Mouse (Mus musculus): ENCODE measurements around the gene Dok5. TPM values are rescaled to one million over a fixed set of nuclear protein-coding genes. Genes with fewer than 3 reads are reported as not detected.

Gene Dok5
- polyA plus RNA-seq (2012; rRNA removed), result 0.41 and 1.0 TPM in 2 replicates

GRCm38 (mm10) chr2:170731632-170732561, at the start of gene Dok5:
Gene Dok5, plus strand, starts transcription at chr2:170731807.

Other genes starting within 250 kb of the Dok5 start
- 4.4 TPM in 2 replicates for gene Pfdn4, start 235.4 kb upstream of the Dok5 start, polyA plus RNA-seq (2012; rRNA removed)
- not detected in 2 replicates for gene Cyp24a1, start 234.7 kb upstream of the Dok5 start, polyA plus RNA-seq (2012; rRNA removed)
- gene 4930470P17Rik, start 129.8 kb upstream of the Dok5 start, polyA plus RNA-seq (2012; rRNA removed), result not detected in 2 replicates

Data from colon, adult 2 months (tissue).